ENCODE assay signal across 1 mouse cellular context in genomic region chr16:94354450-94354849, GRCm38 (mm10).
TF ChIP-seq lines count a peak whose summit lies in the region.

No protein-coding gene starts in this region.

TF ChIP-seq in CH12.LX, 34 proteins besides CTCF, POLR2A, EP300 and RAD21:
- TF ChIP-seq SIN3A (IDR thresholded peaks at IDR 0.05; ENCODE audit: low read length) = peak; percentile 88
- no peak for TF ChIP-seq USF2 (conservative IDR thresholded peaks at IDR 0.05; ENCODE audit: low read depth, low read length)
- TF ChIP-seq KAT2A (IDR thresholded peaks at IDR 0.05; ENCODE audit: insufficient replicate concordance, low read length) = no peak
- no peak for TF ChIP-seq E2F4 (IDR thresholded peaks at IDR 0.05; ENCODE audit: insufficient replicate concordance, low read depth, low read length)
- TF ChIP-seq HCFC1 (IDR thresholded peaks at IDR 0.05; ENCODE audit: low read depth, low read length) = peak; percentile 48
- no peak for TF ChIP-seq CHD2 (IDR thresholded peaks at IDR 0.05; ENCODE audit: low read length)
- no peak for TF ChIP-seq MAFK (IDR thresholded peaks at IDR 0.05; ENCODE audit: insufficient replicate concordance, low read length)
- TF ChIP-seq RCOR1 (conservative IDR thresholded peaks at IDR 0.05; ENCODE audit: low read depth, low read length) = no peak
- peak; percentile 16; the same call in 1 of the 2 replicates for TF ChIP-seq IRF4 (IDR thresholded peaks at IDR 0.05; ENCODE audit: low read depth, low read length)
- peak; percentile 78 for TF ChIP-seq NRF1 (IDR thresholded peaks at IDR 0.05; ENCODE audit: low read depth, low read length)
- TF ChIP-seq MXI1 (IDR thresholded peaks at IDR 0.05; ENCODE audit: low read depth, low read length) = peak; percentile 57; the same call in 1 of the 2 replicates
- no peak for TF ChIP-seq PAX5 (IDR thresholded peaks at IDR 0.05; ENCODE audit: low read length)
- peak; percentile 45; the same call in 1 of the 2 replicates for TF ChIP-seq NELFE (IDR thresholded peaks at IDR 0.05; ENCODE audit: low read depth, low read length)
- TF ChIP-seq ELF1 (IDR thresholded peaks at IDR 0.05; ENCODE audit: low read depth, low read length) = peak; percentile 86
- no peak for TF ChIP-seq USF1 (IDR thresholded peaks at IDR 0.05; ENCODE audit: low read depth, low read length)
- peak; percentile 40; the same call in 1 of the 2 replicates for TF ChIP-seq TCF12 (IDR thresholded peaks at IDR 0.05; ENCODE audit: low read depth, low read length)
- peak; percentile 67; the same call in 1 of the 2 replicates for TF ChIP-seq MEF2A (IDR thresholded peaks at IDR 0.05; ENCODE audit: borderline replicate concordance, low read depth, low read length)
- no peak for TF ChIP-seq ZNF384 (IDR thresholded peaks at IDR 0.05; ENCODE audit: low read depth, low read length)
- no peak for TF ChIP-seq POLR2AphosphoS2 (IDR thresholded peaks at IDR 0.05; ENCODE audit: low read depth, low read length)
- TF ChIP-seq UBTF (IDR thresholded peaks at IDR 0.05; ENCODE audit: low read depth, low read length) = no peak
- TF ChIP-seq ETS1 (conservative IDR thresholded peaks at IDR 0.05; ENCODE audit: low read depth, low read length) = no peak
- no peak for TF ChIP-seq CHD1 (IDR thresholded peaks at IDR 0.05; ENCODE audit: low read depth, low read length)
- peak; percentile 79 for TF ChIP-seq TBP (conservative IDR thresholded peaks at IDR 0.05; ENCODE audit: low read depth, low read length)
- TF ChIP-seq ZKSCAN1 (IDR thresholded peaks at IDR 0.05; ENCODE audit: borderline replicate concordance, low read depth, low read length) = no peak
